Mouse (Mus musculus) thymus, postnatal 4 days (tissue): ENCODE results near the gene Tmed6.
"Not testable (repeated sequence)": the region's sequence is repeated elsewhere in the genome, so short reads cannot be mapped to it uniquely, and the experiment has no call there.

Source experiments
- DNase-seq: peaks from one replicate; pipeline ENCODE4 v3.0.0; 2021

The Tmed6 gene

GRCm38 (mm10) chr8:107065511-107066496 is at the start of gene Tmed6:
Gene Tmed6, minus strand, starts transcription at chr8:107065644.
- DNase-seq: no peak

- DNase-seq: no peak
Measured at GRCm38 (mm10) chr8:107115008-107115320, 49.5 kb upstream of the Tmed6 start.

- DNase-seq: peak; percentile 28
Measured at GRCm38 (mm10) chr8:107114150-107115007, 48.9 kb upstream of the Tmed6 start.

GRCm38 (mm10) chr8:107113209-107113608 is 47.8 kb upstream of the Tmed6 start:
- DNase-seq: no peak

GRCm38 (mm10) chr8:107111340-107112105 is 46.1 kb upstream of the Tmed6 start:
- no peak for DNase-seq

GRCm38 (mm10) chr8:107110629-107111330 is 45.3 kb upstream of the Tmed6 start:
- no peak for DNase-seq

GRCm38 (mm10) chr8:107109816-107110435 is 44.5 kb upstream of the Tmed6 start:
- DNase-seq: no peak

GRCm38 (mm10) chr8:107108978-107109720 is 43.7 kb upstream of the Tmed6 start:
- DNase-seq: no peak

- DNase-seq: not testable (repeated sequence)
Measured at GRCm38 (mm10) chr8:107108089-107108488, 42.6 kb upstream of the Tmed6 start.

- peak; percentile 90 for DNase-seq
Measured at GRCm38 (mm10) chr8:107104547-107104946, 39.1 kb upstream of the Tmed6 start.

GRCm38 (mm10) chr8:107100635-107101034 is 35.2 kb upstream of the Tmed6 start:
- no peak for DNase-seq

GRCm38 (mm10) chr8:107096366-107097036 is 31.1 kb upstream of the Tmed6 start, which contains the start of gene Terf2:
Gene Terf2, minus strand, starts transcription at chr8:107096547.
- peak; percentile 91 for DNase-seq

GRCm38 (mm10) chr8:107095717-107096365 is 30.4 kb upstream of the Tmed6 start:
- DNase-seq: no peak

- DNase-seq: no peak
Measured at GRCm38 (mm10) chr8:107090531-107090930, 25.1 kb upstream of the Tmed6 start.

- DNase-seq: no peak
Measured at GRCm38 (mm10) chr8:107088526-107089063, 23.2 kb upstream of the Tmed6 start.

GRCm38 (mm10) chr8:107086018-107086417 is 20.6 kb upstream of the Tmed6 start:
- DNase-seq: no peak

- DNase-seq: peak; percentile 68
Measured at GRCm38 (mm10) chr8:107085358-107085757, 19.9 kb upstream of the Tmed6 start.

- DNase-seq: no peak
Measured at GRCm38 (mm10) chr8:107076239-107076888, 10.9 kb upstream of the Tmed6 start.

- no peak for DNase-seq
Measured at GRCm38 (mm10) chr8:107074128-107074527, 8.7 kb upstream of the Tmed6 start.
